Mouse (Mus musculus) thymus, postnatal 25 days (tissue): ENCODE data around the gene Zbtb39.

Experiments used
- DNase-seq: peaks from one replicate; pipeline ENCODE4 v3.0.0; 2022

The Zbtb39 gene

DNA sequence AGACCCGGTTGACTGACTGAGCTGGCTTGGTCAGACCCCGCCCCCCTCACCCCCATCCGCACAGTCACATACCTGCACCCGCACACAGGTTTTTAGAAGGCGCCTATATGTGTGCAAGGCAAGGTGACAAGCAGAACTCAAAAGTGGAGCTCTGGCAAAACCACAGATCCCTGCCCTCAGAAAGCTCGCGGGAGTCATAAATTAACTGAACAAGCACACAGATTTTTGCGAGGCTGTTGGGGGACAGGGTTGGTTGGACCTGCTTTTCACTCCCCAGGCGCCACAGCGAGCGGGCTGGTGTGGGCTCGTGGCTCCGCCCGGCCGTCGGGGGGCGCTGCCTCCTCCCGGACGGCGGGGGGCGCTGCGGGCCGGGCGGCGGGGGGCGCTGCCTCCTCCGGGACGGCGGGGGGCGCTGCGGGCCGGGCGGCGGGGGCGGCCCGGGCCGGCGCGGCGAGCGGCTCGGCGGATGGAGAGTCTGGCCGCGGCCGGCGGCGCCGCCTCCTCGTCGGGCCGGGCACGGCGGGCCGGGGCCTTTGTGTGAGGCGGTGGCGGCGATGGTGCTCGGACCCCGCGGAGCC lies at the start of gene Zbtb39:
TSS of gene Zbtb39 (plus strand) at position 456 of the 578 bp plus-strand sequence.
- peak; percentile 85 for DNase-seq

GRCm38 (mm10) chr10:127691053-127691452 lies 48.3 kb upstream of the Zbtb39 start:
- DNase-seq = no peak

DNA sequence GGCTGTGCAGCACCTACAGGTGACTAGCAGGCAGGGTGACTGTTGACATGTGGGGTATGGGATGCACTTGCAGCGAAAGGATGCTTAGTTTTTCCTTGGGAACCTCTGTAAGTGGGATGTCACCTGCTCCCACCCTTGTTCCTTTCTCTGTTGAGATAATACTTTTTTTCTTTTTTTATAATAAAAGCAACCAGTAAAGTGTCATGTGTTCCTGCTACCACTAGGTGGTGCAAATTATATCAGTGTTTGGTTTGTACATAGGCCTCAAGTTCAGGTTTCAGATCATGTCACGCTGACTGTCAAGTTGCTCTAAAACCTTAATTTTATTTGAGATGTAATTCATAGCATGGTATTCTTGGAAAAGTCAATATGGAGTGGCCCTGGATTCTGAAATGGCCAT lies 44.7 kb upstream of the Zbtb39 start:
- DNase-seq = no peak

DNA sequence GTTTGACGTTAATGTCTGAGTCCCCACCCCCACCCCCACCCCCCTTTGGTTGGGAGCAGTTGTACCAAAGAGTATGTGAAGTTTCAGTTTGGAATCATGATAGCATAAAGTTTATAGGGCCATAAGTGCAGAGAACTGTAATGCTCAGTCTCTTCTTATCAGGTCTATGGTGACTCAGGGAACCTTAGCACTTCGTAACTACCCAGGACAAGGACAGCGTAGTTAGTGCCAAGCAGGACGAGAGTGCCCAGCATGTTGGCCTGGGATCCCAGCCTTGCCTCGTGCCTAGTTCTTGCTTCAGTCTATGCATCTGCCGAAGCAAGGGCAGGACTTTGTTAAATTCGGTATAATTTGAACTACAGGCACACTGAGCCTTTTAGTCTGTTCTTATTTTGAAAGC lies 43.6 kb upstream of the Zbtb39 start:
- DNase-seq = no peak

- no peak for DNase-seq
Measured at GRCm38 (mm10) chr10:127698966-127699365, 40.4 kb upstream of the Zbtb39 start.

DNA sequence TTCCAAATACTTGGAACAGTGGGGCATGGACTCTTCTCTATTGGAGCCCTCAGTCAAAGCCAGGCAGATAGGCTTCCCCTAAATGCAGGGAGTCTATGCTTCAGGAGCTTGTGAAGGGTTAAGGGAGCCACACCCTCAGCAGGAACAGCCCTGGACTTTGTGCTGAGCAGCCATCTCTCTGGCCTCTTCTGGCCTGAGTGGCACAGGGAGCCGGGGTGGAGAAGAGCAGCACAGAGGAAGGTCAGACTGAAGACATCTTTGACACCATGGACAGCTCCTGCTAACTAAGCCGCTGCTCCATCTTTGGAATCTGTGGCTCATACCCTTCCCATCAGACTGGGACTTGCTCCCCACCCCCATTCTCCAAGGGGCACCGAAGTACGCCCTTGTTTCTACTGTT lies 36.0 kb upstream of the Zbtb39 start:
- DNase-seq = no peak

DNA sequence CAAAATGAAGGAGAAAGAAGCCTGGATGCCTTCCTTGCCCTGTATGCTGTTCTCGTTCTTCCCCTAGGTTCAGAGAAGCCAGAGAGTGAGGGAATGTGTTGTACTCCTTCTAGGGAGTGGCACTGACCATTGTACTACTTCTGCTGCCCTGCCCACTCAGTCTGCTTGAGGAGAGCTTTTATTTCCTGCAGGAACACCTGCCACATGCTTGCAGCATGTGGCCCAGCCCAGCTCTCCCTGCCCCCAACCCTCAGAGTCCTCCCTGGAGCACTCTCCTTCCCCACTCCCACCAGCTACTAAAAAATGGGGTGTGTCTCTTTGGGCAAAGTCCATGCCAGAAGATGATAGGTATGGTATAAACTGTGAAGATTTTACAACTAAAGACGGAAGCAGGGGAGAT lies 35.0 kb upstream of the Zbtb39 start:
- DNase-seq = no peak

- no peak for DNase-seq
Measured at GRCm38 (mm10) chr10:127704766-127705220, 34.5 kb upstream of the Zbtb39 start, which contains the start of gene Myo1a. Gene Myo1a (plus strand): TSS chr10:127705170.

DNA sequence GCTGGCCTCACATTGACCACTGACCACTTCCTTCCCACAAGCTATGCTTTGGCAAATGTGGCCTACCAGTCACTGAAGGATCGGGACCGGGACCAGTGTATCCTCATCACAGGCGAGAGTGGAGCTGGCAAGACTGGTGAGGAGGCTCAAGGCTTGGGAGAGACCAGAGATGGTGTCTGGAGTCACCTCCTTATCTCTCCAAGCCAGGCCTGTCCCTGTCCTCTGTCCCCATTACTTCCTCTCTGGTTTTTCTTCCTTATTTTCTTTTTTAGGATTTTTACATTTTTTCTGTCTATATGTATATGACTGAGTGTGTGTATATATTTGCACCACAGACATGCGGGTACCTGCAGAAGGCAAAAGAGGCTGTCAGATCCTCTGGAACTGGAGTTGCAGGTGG lies 33.6 kb upstream of the Zbtb39 start:
- no peak for DNase-seq

DNA sequence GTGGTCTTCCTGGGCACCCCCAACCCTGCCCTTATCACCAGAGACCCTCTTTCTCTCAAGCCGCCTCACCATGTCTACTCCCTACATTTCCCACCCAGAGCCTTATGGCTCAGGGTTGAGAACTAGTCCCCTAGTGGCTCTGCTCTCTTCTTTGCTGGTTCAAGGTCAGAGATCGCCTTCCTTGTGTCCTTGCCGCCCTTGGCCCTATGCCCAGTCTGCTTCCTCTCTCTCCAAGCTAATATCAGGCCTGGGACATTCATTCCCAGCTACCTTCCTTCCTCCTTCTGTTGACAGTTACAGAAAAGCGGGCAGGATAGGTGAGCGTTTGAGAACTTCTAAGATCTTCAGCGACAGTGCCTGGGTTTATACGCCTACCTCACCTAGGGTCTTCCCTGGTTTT lies 31.6 kb upstream of the Zbtb39 start:
- DNase-seq = no peak

DNA sequence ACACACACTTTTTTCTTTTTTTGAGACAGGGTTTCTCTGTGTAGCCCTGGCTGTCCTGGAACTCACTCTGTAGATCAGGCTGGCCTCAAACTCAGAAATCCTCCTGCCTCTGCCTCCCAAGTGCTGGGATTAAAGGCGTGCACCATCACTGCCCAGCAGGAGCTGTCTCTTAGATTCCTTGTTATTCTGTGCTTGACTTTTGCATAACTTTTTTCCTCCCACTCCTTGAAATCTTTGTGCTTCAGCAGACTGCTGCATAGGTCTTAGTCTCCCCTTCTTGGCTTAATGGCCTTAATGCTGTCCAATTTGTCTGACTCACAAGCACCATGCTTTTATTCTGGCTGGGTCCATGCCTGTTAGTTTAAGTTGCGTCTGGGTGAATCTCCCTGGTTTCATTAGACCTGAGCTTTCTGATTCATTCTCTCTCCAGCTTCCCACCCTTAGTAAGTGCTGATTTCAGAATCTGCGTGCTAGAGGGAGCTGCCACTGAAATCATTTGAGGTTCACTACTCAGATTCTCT lies 30.4 kb upstream of the Zbtb39 start:
- no peak for DNase-seq

- DNase-seq = no peak
Measured at GRCm38 (mm10) chr10:127710331-127710730, 29.0 kb upstream of the Zbtb39 start.

DNA sequence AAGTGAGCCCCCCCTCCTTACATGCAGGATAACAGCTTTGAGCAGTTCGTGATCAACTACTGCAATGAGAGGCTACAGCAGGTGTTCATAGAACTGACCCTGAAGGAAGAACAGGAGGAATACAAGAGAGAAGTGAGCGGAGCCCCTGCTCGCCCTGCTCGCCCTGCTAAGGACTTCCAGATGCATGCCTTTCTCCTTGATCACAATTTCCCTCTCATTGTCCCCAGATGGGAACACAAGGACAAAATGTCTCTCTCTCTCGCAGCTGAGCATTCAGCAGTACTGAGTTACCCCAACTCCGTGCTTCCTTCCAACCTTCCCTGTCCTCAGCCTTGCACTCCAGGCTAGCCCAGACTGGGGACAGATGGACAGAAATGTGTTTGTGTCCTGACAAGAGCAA lies 26.6 kb upstream of the Zbtb39 start:
- no peak for DNase-seq

DNA sequence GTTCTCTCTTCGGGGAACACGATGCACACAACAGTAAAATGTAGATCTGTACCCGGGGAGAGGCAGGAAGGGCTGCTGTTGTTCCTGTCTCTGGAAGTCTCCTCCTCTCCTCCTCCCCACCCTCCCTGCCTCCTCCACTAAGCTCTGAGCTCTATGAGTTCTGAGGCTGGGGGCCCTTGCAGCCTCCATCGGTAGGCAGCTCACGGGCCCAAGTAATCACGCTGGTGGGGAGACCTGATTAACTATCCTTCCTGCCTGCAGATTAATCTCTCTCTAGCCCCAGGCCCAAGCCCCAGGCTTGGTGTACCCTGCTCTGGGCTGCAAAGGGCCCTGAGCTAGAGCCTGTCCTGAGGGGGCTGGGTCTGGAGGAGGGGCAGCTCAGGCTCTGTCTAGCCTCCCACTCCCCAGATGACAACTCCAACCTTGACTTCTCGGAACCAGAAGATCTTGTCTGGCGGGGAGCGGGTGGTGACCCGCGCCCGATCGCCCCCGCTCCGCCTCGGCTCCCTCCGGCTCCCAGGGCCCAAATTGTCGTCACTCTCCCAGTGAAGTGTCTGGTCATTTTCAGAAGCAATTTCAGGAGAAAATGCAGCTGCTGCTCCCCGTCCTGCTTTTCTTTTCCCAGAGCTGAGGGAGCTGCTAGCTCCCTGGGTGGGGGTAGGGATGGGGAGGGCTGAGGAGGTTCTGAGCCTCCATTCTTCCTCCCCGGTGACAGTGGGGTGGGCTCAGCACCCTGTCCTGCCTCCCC lies 17.5 kb upstream of the Zbtb39 start:
- DNase-seq = no peak

DNA sequence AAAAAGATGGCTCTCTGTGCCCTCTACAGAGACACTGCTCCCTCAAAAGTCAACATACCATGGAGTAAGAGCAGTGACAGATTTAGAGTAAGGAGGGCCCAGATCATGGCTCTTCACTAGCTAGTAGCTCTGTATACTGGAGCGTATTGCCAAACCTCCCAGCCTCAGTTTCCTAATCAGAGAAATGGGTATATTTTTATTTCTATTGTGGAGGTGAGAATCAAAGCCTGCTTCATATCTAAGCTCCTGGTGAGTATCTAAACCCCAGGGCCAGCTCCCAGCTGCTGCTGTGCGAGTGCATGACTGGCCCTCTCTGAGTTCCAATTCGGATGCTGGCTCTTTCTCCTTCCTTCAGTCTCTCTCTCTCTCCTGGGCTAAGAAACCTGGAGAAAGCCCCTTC lies 15.2 kb upstream of the Zbtb39 start, which contains the start of gene Tac2:
TSS of gene Tac2 (plus strand) at position 301 of the 400 bp plus-strand sequence.
- no peak for DNase-seq

- no peak for DNase-seq
Measured at GRCm38 (mm10) chr10:127725136-127725535, 14.2 kb upstream of the Zbtb39 start.

- DNase-seq = no peak
Measured at GRCm38 (mm10) chr10:127728437-127728836, 10.9 kb upstream of the Zbtb39 start.

DNA sequence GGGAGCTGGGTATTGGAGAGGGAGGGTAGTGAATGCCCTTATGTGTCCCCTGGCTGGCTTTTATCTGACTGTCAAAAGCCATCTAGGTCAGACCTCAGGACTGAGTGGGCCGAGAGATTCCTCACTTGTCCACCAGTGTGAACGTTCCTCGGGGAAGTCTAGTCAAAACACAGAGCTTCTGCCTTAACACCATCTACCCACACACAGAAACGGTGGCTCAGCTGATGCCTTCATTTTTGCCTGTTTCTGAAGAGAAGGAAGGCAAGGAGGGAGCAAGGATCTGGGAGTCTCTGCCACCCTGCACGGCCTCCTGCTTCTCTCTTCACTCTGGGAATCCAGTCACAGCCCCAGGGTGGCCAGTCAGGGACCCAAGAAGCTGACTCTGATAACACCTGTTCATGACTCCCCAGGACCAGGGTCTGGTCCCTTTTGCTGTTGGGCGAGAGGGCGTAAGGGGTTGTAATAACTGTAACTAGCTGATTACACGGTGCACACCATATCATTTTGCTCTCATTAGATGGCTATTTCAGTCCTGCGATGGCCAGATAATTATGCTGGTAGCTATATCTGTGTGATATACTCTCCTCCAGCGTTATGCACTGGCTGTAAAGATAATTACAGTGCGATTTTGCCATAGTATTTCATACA lies 8.9 kb upstream of the Zbtb39 start:
- no peak for DNase-seq

DNA sequence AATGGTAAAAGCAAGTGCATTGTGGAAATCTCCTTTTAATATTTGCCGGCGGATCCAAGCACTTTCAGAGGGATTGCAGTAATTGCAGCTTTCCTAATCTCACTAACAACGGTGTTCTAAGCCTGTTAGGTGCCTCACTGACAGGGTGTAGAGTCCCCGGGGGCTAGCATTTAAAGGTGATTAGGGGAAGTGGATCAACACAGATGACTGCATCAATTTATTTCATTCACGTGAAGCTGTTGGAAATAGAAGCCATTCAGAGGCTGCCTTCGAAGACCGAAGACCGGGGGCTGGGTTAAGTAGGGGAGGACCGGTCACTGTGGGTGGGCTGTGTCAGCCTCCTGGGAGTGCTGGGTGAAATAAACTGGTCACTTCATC lies 8.4 kb upstream of the Zbtb39 start:
- DNase-seq = no peak

GRCm38 (mm10) chr10:127731397-127731796 lies 7.9 kb upstream of the Zbtb39 start:
- no peak for DNase-seq

DNA sequence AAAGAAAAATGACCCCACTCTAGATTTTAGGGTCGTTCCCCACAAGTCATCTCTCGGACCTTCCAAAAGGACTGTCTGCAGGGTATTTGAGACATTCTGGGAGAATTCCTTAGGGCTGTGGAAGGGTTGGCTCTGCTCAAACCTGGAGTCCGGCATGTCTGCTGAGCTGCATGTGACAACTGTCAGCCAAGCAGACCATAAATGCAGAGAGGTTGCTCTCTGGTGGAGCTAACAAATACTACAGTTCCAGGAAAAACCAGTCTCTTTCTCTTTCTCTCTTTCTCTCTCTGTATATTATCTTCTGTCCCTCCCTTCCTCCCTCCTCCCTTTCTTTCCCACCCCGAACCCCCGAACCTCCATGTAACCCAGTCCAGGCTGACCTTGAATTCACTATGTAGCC lies 4.9 kb upstream of the Zbtb39 start:
- DNase-seq = no peak

- DNase-seq = no peak
Measured at GRCm38 (mm10) chr10:127736266-127736665, 3.1 kb upstream of the Zbtb39 start.

DNA sequence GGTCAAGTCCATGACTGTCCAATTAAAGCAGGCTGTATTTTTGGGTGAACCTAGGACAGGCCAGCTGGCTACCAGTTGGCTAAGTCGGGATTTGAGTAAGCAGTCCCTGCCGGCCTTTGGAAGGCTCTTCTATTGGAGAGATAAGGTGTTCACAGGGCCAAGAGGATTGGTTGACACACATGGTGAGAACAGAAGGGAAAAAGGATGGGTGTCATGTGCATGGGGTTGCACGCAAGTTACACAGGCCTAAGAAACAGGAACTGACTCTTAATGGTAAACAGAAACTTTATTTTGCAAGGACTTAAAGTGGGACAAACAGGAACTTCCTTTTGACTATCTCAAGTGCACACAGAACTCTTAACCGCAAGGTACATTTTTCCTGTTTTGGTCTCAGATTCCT lies 2.4 kb upstream of the Zbtb39 start:
- DNase-seq = no peak

DNA sequence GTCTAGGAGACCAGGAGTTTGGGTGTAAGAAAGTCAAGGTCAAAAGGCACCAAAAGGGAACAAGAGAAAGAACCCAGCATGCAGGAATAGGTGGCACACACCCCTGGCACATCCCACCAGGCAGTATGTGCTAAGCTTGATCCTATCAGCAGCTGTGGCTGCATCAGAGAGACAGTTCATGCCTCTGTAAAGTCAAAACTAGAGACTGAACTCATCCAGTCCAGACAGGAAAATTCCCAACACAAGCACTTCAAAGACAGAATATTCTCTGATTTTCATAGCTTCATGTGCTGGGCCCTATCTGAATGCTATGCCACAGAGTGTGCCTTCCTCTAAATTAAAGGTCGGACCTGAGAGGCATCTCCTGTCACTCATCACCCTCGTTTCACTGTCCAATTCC lies 1.8 kb upstream of the Zbtb39 start:
- no peak for DNase-seq
